Mouse (Mus musculus) kidney, embryonic 16.5 days (tissue): ENCODE measurements around the gene Myom3. TPM values are rescaled to one million over a fixed set of nuclear protein-coding genes. Genes with fewer than 3 reads are reported as not detected.
A peak's percentile ranks its signal among the peaks of the same experiment; 100 is the strongest.

Experiments
- ATAC-seq: fragments of 200-750 bp; cut with Nextera tagmentation; 2 replicates; pipeline ENCODE4 v1.8.0; 2017; ENCODE audit warnings: moderate TSS enrichment; ENCODE audit not compliant: low FRiP score, low TSS enrichment
- H3K27ac ChIP-seq: fragments of 300-500 bp; sonication (generic); 2 replicates; pipeline ENCODE4 v1.5.1; 2014; ENCODE audit warnings: low read length
- H3K27me3 ChIP-seq: fragments of 300-500 bp; sonication (generic); 2 replicates; pipeline ENCODE4 v1.6.1; 2014; ENCODE audit warnings: low read length, control low read depth, mixed read lengths; ENCODE audit not compliant: insufficient read depth
- H3K36me3 ChIP-seq: fragments of 300-500 bp; sonication (generic); 2 replicates; pipeline ENCODE4 v1.6.1; 2014; ENCODE audit warnings: low read length, control low read depth, mixed read lengths; ENCODE audit not compliant: insufficient read depth
- H3K4me1 ChIP-seq: fragments of 300-500 bp; sonication (generic); 2 replicates; pipeline ENCODE4 v1.6.1; 2014; ENCODE audit warnings: low read length, control low read depth, mixed read lengths; ENCODE audit not compliant: insufficient read depth
- H3K4me2 ChIP-seq: fragments of 300-500 bp; sonication (generic); replicated peaks from 2 replicates; pipeline ENCODE4 v1.6.1; 2014; ENCODE audit warnings: low read depth, low read length
- H3K4me3 ChIP-seq: fragments of 300-500 bp; sonication (generic); 2 replicates; pipeline ENCODE4 v1.5.1; 2014; ENCODE audit warnings: mild to moderate bottlenecking, low read length
- H3K9ac ChIP-seq: fragments of 300-500 bp; sonication (generic); replicated peaks from 2 replicates; pipeline ENCODE4 v1.6.1; 2014; ENCODE audit warnings: low read length
- H3K9me3 ChIP-seq: fragments of 300-500 bp; sonication (generic); 2 replicates; pipeline ENCODE4 v1.6.1; 2016; ENCODE audit warnings: low read length, control low read depth
- WGBS: fragments of 180-500 bp; shearing (Covaris S2); extraction: QIAGEN DNeasy Blood & Tissue Kit; methylation state at CpG from one replicate; pipeline ENCODE4 v1.1.7; 2014; 5-methylcytosine and 5-hydroxymethylcytosine counted together
- polyA plus RNA-seq: library from polyadenylated mRNA; unstranded; fragments of >200 nt; fragmentation: Nextera tagmentation; extraction: Ambion mirVana; gene quantifications from 2 replicates; pipeline ENCODE4 v1.2.1, GENCODE M21; 2015

The Myom3 gene
- polyA plus RNA-seq, 1 experiment from 2014 or later: 0.76 TPM

DNA sequence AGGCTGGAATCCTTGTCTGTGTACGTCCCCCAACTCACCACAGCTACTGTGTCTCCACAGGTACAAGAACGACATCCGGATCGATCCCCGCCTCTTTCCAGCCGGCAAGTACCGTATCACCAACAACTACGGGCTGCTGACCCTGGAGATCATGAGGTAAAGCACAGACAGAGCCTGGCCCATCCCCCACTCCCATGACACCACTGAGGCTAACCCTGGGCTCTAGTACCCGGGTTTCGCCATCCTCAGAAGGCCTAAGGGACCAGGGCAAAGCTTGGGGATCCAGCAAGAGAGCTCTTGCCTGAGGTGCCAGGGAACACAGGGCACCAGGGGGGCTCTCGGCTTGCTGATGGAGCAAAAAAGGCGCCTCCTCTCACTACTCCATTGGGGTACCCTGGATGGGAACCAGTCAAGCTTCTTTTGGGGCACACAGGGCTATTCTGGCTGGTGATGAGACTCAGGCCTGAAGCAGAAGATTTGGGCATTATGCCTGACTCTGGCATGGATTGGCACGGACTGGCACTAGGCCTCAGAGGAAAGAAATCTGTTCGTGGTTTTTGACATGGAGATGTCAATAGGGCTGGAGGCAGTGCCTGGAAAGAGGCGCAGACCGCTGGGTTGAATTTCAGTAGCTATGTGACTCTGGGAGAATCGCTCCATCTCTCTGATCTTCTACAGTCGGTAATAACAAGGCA, 11.2 kb downstream of the Myom3 start:
- H3K27me3 ChIP-seq: no peaks in the 10 kb centered on the region
- H3K4me2 ChIP-seq: no peak overlapping the region
- H3K4me3 ChIP-seq: no peak overlapping the region
- H3K9me3 ChIP-seq: no peaks in the 10 kb centered on the region
- no peak overlapping the region for H3K9ac ChIP-seq
- ATAC-seq: no peak
- H3K27ac ChIP-seq: no peak overlapping the region
- H3K36me3 ChIP-seq: no peaks in the 10 kb centered on the region
- 83% methylated on average over 18 of the region's 18 CpGs for WGBS
- no peaks in the 10 kb centered on the region for H3K4me1 ChIP-seq

- Histone ChIP-seq H3K9ac (no peak overlapping the region), H3K27ac (no peak overlapping the region), H3K4me2 (no peak overlapping the region), H3K9me3 (no peaks in the 10 kb centered on the region), H3K4me3 (no peak overlapping the region), H3K4me1 (no peaks in the 10 kb centered on the region), H3K36me3 (no peaks in the 10 kb centered on the region), H3K27me3 (no peaks in the 10 kb centered on the region)
- 83% methylated on average over 6 of the region's 6 CpGs for WGBS
- no peak for ATAC-seq
Measured at GRCm38 (mm10) chr4:135771592-135771991, 12.1 kb downstream of the Myom3 start.

DNA sequence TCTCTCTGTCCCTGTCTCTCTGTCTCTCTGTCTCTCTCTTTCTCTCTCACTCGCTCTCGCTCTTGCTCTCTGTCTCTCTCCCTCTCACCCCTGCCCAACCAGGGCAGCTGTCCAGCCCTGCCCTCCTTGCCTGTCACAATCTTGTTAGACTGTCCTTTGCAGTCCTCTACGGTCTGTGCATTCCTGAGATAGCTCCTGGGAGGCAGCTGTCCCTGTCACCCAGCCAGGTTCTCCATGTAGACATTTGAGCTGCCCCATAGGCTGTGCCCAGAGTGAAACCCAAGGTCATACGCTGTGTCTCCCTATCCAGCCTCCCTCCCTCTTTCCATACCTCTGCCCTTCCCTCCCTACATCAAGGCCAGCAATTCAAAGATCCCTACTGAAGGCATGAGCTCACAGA, 13.2 kb downstream of the Myom3 start:
- ATAC-seq: 0 out of 2 replicates have a peak, but pooled peaks have one; percentile 11
- WGBS: 64% methylated on average over 4 of the region's 4 CpGs

GRCm38 (mm10) chr4:135774496-135774895, 15.0 kb downstream of the Myom3 start:
- Histone ChIP-seq H3K27ac (no peak overlapping the region), H3K4me1 (0 out of 2 replicates have a peak, but pooled peaks cover 3% of the 10 kb centered on the region), H3K36me3 (no peaks in the 10 kb centered on the region), H3K9ac (no peak overlapping the region), H3K9me3 (no peaks in the 10 kb centered on the region), H3K27me3 (no peaks in the 10 kb centered on the region), H3K4me2 (no peak overlapping the region), H3K4me3 (no peak overlapping the region)
- ATAC-seq: peak; percentile 20; the same call in 1 of the 2 replicates
- 57% methylated on average over 8 of the region's 8 CpGs for WGBS

More for the DNA sequence above, 13.2 kb downstream of the Myom3 start:
- Histone ChIP-seq H3K9me3 (no peaks in the 10 kb centered on the region), H3K4me1 (no peaks in the 10 kb centered on the region), H3K27me3 (no peaks in the 10 kb centered on the region), H3K27ac (no peak overlapping the region), H3K4me2 (no peak overlapping the region), H3K9ac (no peak overlapping the region), H3K4me3 (no peak overlapping the region), H3K36me3 (no peaks in the 10 kb centered on the region)

- H3K36me3 ChIP-seq: no peaks in the 10 kb centered on the region
- no peak for ATAC-seq
- peaks cover 8% of the 10 kb centered on the region; the same call in 1 of the 2 replicates for H3K4me1 ChIP-seq
- no peak overlapping the region for H3K27ac ChIP-seq
- H3K4me2 ChIP-seq: no peak overlapping the region
- H3K9me3 ChIP-seq: no peaks in the 10 kb centered on the region
- no peak overlapping the region for H3K9ac ChIP-seq
- H3K4me3 ChIP-seq: no peak overlapping the region
- H3K27me3 ChIP-seq: no peaks in the 10 kb centered on the region
- WGBS: 87% methylated on average over 4 of the region's 4 CpGs
Measured at GRCm38 (mm10) chr4:135776850-135777249, 17.3 kb downstream of the Myom3 start.

GRCm38 (mm10) chr4:135779661-135780060, 20.1 kb downstream of the Myom3 start:
- peaks cover 8% of the 10 kb centered on the region; the same call in 1 of the 2 replicates for H3K4me1 ChIP-seq
- no peak for ATAC-seq
- no peaks in the 10 kb centered on the region for H3K36me3 ChIP-seq
- H3K9ac ChIP-seq: no peak overlapping the region
- H3K4me2 ChIP-seq: no peak overlapping the region
- H3K9me3 ChIP-seq: no peaks in the 10 kb centered on the region
- no peaks in the 10 kb centered on the region for H3K27me3 ChIP-seq
- 63% methylated on average over 9 of the region's 9 CpGs for WGBS
- no peak overlapping the region for H3K4me3 ChIP-seq
- H3K27ac ChIP-seq: no peak overlapping the region

DNA sequence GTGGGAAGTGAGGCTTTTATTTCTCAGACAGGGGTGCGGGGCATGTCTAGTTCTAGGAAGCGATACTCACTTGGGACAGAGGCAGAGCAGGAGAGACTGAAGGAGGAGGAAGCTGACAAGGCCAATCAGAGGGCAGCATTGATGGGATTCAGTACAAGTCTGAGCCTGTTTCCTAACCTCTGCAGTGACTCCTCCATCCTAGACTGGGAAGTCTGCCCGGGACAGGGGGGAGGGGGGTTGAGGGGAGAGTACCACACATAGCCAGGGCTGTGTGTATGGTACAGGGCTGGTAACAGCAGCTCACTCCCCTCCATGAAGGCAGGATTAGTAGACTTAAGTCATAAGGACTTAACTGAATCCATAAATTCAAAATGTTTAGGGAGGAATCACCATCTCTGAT, 20.7 kb downstream of the Myom3 start:
- WGBS: 57% methylated on average over 3 of the region's 3 CpGs
- ATAC-seq: 0 out of 2 replicates have a peak, but pooled peaks have one; percentile 54

DNA sequence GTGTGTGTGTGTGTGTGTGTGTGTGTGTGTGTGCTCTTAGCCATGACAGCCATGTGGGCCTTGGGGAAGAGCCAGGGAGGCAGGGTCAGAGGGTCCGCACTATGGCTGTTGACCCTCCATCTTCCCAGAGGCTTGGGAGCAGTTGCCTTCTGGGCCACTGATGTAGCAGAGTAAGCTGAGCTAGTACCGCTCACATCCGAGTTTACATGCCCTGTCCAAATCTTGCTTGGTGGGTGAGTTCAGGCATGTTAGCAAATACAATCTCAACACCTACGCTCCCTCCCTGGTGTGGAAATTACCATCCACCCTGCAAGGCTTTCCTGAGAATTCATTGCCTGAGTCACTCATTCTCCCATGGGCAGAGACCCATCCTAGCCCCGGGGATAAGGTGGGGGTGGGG, 21.8 kb downstream of the Myom3 start:
- Histone ChIP-seq H3K36me3 (no peaks in the 10 kb centered on the region), H3K4me2 (no peak overlapping the region), H3K9me3 (no peaks in the 10 kb centered on the region), H3K27ac (no peak overlapping the region), H3K4me3 (no peak overlapping the region), H3K4me1 (peaks cover 8% of the 10 kb centered on the region; the same call in 1 of the 2 replicates), H3K9ac (no peak overlapping the region), H3K27me3 (no peaks in the 10 kb centered on the region)
- ATAC-seq: no peak
- WGBS: 88% methylated on average over 5 of the region's 5 CpGs

More for the DNA sequence above, 20.7 kb downstream of the Myom3 start:
- Histone ChIP-seq H3K4me2 (no peak overlapping the region), H3K9ac (no peak overlapping the region), H3K27me3 (no peaks in the 10 kb centered on the region), H3K9me3 (no peaks in the 10 kb centered on the region), H3K36me3 (no peaks in the 10 kb centered on the region), H3K4me1 (peaks cover 8% of the 10 kb centered on the region; the same call in 1 of the 2 replicates), H3K4me3 (no peak overlapping the region), H3K27ac (no peak overlapping the region)

DNA sequence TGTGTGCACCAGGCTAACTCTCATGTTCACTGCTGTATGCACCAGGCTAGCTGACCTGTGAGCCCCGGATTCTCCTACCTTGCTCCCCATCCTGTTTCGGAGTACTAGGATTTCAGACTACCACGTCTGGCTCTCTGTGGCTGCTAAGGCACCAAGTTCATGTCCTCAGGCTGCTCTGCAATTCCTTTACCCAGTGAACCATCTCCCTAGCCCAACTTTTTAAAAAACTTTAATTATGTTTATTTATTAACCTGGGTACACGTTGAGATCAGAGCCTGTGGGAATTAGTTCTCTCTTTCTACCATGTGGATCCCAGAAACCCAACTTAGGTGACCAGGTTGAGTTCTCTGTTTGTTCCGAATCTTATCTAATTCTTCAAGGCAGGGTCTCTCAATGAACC, 27.1 kb downstream of the Myom3 start:
- ATAC-seq: peak; percentile 68; the same call in 1 of the 2 replicates
- Histone ChIP-seq H3K27ac (no peak overlapping the region; the same call in 1 of the 2 replicates), H3K27me3 (no peaks in the 10 kb centered on the region), H3K4me2 (no peak overlapping the region), H3K4me1 (peaks cover 9% of the 10 kb centered on the region), H3K9me3 (no peaks in the 10 kb centered on the region), H3K9ac (no peak overlapping the region), H3K36me3 (no peaks in the 10 kb centered on the region), H3K4me3 (no peak overlapping the region)
- 68% methylated on average over 5 of the region's 5 CpGs for WGBS

DNA sequence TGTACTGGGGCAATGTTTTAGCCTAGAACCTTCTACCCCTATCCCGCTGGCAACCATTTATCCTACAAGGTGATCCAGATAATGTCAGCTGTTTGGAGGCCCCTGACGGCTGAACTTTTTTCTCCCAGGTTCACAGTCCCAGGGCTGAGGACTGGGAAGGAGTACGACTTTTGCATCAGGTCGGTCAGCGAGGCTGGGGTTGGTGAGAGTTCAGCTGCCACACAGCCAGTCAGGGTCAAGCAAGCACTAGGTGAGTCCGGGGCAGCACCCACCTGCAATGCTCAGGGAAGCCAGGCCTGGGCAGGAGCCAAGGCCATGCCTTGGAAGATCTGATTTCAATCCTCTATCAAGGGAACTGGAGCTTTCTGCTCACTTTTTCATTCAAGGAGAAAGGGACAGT, 27.8 kb downstream of the Myom3 start:
- 77% methylated on average over 6 of the region's 6 CpGs for WGBS
- Histone ChIP-seq H3K9ac (no peak overlapping the region), H3K36me3 (no peaks in the 10 kb centered on the region), H3K4me2 (no peak overlapping the region), H3K4me1 (peaks cover 9% of the 10 kb centered on the region), H3K4me3 (no peak overlapping the region), H3K27me3 (no peaks in the 10 kb centered on the region), H3K27ac (peak overlapping the region; percentile 43), H3K9me3 (no peaks in the 10 kb centered on the region)
- 0 out of 2 replicates have a peak, but pooled peaks have one; percentile 47 for ATAC-seq
